Mouse (Mus musculus) lung, adult 2 months (tissue): Measurements from ENCODE around the gene Slc2a3. TPM values are rescaled to one million over a fixed set of nuclear protein-coding genes. Genes with fewer than 3 reads are reported as not detected.

Experiments used
- DNase-seq: peaks from one replicate; pipeline ENCODE4 v3.0.0; 2022
- H3K4me1 ChIP-seq: fragments of 200-500 bp; 2 replicates; pipeline ENCODE4 v1.6.1; 2011; ENCODE audit warnings: low read length; ENCODE audit not compliant: control insufficient read depth, insufficient read depth
- H3K4me3 ChIP-seq: fragments of 200-500 bp; replicated peaks from 2 replicates; pipeline ENCODE3; 2011; ENCODE audit warnings: low read depth, mild to moderate bottlenecking, control low read depth, low read length; ENCODE audit errors: extremely low read depth
- CTCF ChIP-seq: fragments of 200-500 bp; IDR thresholded peaks from 2 replicates; pipeline ENCODE4 v1.5.1; 2011; ENCODE audit warnings: mild to moderate bottlenecking, low read length, control low read depth; ENCODE audit not compliant: insufficient read depth
- POLR2A ChIP-seq: fragments of 200-500 bp; IDR thresholded peaks from 2 replicates; pipeline ENCODE4 v1.6.1; 2011; ENCODE audit warnings: low read depth, mild to moderate bottlenecking, control low read depth, low read length, borderline replicate concordance; ENCODE audit errors: extremely low read depth
- WGBS: fragments of 180-500 bp; shearing (Covaris S2); methylation state at CpG from one replicate; pipeline ENCODE4 v1.1.7; 2018; 5-methylcytosine and 5-hydroxymethylcytosine counted together
- polyA plus RNA-seq: library from polyadenylated mRNA; depleted of rRNA; stranded (reverse); fragments of >200 nt; gene quantifications from 2 replicates; pipeline ENCODE4 v1.2.3, GENCODE M21; 2012

The Slc2a3 gene
- polyA plus RNA-seq, 1 experiment, result 7.4 TPM

GRCm38 (mm10) chr6:122824086-122824485 is 22.6 kb upstream of the Slc2a3 start:
- peak; percentile 43 for DNase-seq
- 45% methylated on average over 10 of the region's 10 CpGs for WGBS
- Histone ChIP-seq H3K4me3 (no peak overlapping the region), H3K4me1 (peaks cover 31% of the 10 kb centered on the region)
- TF ChIP-seq POLR2A (no peak), CTCF (no peak)

- Histone ChIP-seq H3K4me3 (no peak overlapping the region), H3K4me1 (peaks cover 30% of the 10 kb centered on the region)
- no peak for DNase-seq
- 41% methylated on average over 9 of the region's 9 CpGs for WGBS
- TF ChIP-seq CTCF (no peak), POLR2A (no peak)
These were observed 20.4 kb upstream of the Slc2a3 start for GRCm38 (mm10) chr6:122821822-122822221.

- Histone ChIP-seq H3K4me3 (peak overlapping the region; percentile 72), H3K4me1 (peaks cover 25% of the 10 kb centered on the region)
- DNase-seq, result peak; percentile 15
- WGBS, result 31% methylated on average over 15 of the region's 15 CpGs
- TF ChIP-seq CTCF (no peak), POLR2A (no peak)
These were observed 19.6 kb upstream of the Slc2a3 start for GRCm38 (mm10) chr6:122820799-122821650.

- under 1% methylated on average over 38 of the region's 38 CpGs for WGBS
- peaks cover 18% of the 10 kb centered on the region for H3K4me1 ChIP-seq
- no peak for TF ChIP-seq POLR2A
- TF ChIP-seq CTCF, result no peak
- H3K4me3 ChIP-seq, result peak overlapping the region; percentile 72
- DNase-seq, result peak; percentile 59
These were observed 18.8 kb upstream of the Slc2a3 start for GRCm38 (mm10) chr6:122820071-122820798.

- Histone ChIP-seq H3K4me3 (peak within 1 kb of the TSS; percentile 100), H3K4me1 (peaks cover 15% of the 10 kb centered on the region)
- peak; percentile 82 for DNase-seq
- TF ChIP-seq CTCF (no peak), POLR2A (no peak)
- WGBS, result under 1% methylated on average over 53 of the region's 61 CpGs
These were observed 18.0 kb upstream of the Slc2a3 start, which contains the start of gene Foxj2 for GRCm38 (mm10) chr6:122819306-122820070. TSS of gene Foxj2 (plus strand) at chr6:122819914.

- peaks cover 3% of the 10 kb centered on the region; the same call in 1 of the 2 replicates for H3K4me1 ChIP-seq
- TF ChIP-seq POLR2A, result no peak
- 76% methylated on average over 4 of the region's 4 CpGs for WGBS
- H3K4me3 ChIP-seq, result no peak overlapping the region
- DNase-seq, result no peak
These were observed 12.2 kb upstream of the Slc2a3 start for GRCm38 (mm10) chr6:122813640-122814039.

GRCm38 (mm10) chr6:122812716-122813115 is 11.3 kb upstream of the Slc2a3 start:
- WGBS, result 89% methylated on average over 4 of the region's 4 CpGs
- no peak for DNase-seq
- H3K4me3 ChIP-seq, result no peak overlapping the region
- H3K4me1 ChIP-seq, result peaks cover 3% of the 10 kb centered on the region; the same call in 1 of the 2 replicates
- TF ChIP-seq CTCF, result no peak
- TF ChIP-seq POLR2A, result no peak

- peak; percentile 30 for DNase-seq
- peak overlapping the region; percentile 76 for H3K4me3 ChIP-seq
- peaks cover 3% of the 10 kb centered on the region; the same call in 1 of the 2 replicates for H3K4me1 ChIP-seq
- WGBS, result 30% methylated on average over 16 of the region's 16 CpGs
- no peak for TF ChIP-seq CTCF
- TF ChIP-seq POLR2A, result no peak
These were observed 10.5 kb upstream of the Slc2a3 start for GRCm38 (mm10) chr6:122811771-122812600.

- peak; percentile 90 for DNase-seq
These were observed 9.8 kb upstream of the Slc2a3 start for GRCm38 (mm10) chr6:122811280-122811652.

More at GRCm38 (mm10) chr6:122811280-122811652, 9.8 kb upstream of the Slc2a3 start:
- under 1% methylated on average over 38 of the region's 38 CpGs for WGBS
- no peak for TF ChIP-seq CTCF
- peak; percentile 50; the same call in 1 of the 2 replicates for TF ChIP-seq POLR2A
- Histone ChIP-seq H3K4me1 (peaks cover 3% of the 10 kb centered on the region; the same call in 1 of the 2 replicates), H3K4me3 (peak overlapping the region; percentile 76)
